Mouse (Mus musculus): ENCODE results near the gene Dus1l.
A peak's percentile ranks its signal among the peaks of the same experiment; 100 is the strongest.
"Not testable (repeated sequence)": the region's sequence is repeated elsewhere in the genome, so short reads cannot be mapped to it uniquely, and the experiment has no call there.

The Dus1l gene

DNA sequence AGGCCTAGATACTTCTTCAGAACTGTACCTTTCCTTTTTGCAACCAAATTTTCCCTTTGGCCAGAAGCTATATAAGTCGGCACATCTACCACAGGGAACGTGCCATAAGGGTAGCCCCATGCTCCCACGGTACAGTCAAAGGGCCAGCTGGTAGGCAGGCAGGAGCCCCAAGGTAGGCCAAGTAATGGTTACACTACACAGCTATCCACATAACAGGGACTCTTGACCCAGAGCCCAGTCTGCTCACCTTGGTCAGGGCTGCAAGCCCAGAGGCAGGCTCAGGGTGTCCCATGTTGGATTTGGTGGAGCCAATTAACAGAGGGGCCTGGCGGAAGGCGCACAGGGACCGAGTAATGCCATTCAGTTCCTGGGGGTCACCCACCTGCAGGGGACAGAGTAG is 23.4 kb upstream of the Dus1l start:
- DNase-seq (ENCODE audit: low read depth, low spot score), result no peak

DNA sequence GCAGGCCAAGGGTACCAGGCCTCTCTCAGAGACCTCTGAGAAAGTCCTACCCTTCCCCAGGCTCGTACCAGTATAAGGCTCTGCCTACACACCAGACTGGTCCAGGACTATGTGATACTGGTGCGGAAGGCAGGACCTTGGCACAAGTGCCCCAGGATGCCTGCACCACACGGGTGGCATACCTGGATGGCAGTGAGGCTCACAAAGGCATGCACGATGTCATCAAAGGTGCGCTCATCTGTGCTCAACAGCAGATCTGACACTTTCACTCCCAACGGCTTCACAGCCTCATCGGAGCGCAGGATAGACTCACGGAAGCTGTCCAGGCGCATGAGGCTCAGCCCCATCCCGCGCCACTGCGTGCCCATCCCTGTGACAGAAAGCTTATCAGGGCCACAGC is 22.0 kb upstream of the Dus1l start:
- no peak for DNase-seq (ENCODE audit: low read depth, low spot score)

DNA sequence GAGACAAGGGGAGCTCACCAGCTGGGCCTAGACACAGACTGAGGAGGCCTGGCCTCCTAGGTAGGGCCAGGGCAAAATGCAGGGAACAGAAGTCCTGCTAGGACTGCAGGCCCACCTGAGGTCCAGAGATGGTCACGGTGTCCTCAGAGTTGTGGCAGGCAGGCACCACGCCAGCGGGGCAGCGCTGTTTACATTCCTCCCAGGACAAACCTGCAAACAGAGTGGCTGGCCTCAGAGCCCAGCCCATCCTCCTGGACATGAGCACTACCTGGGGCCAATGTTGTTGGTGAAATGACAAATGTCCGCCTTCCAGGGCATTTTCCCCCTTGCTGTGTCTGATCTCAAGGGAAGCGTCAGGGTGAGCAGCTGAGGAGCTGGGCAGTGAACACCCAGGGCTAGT is 21.2 kb upstream of the Dus1l start:
- DNase-seq (ENCODE audit: low read depth, low spot score), result no peak

DNA sequence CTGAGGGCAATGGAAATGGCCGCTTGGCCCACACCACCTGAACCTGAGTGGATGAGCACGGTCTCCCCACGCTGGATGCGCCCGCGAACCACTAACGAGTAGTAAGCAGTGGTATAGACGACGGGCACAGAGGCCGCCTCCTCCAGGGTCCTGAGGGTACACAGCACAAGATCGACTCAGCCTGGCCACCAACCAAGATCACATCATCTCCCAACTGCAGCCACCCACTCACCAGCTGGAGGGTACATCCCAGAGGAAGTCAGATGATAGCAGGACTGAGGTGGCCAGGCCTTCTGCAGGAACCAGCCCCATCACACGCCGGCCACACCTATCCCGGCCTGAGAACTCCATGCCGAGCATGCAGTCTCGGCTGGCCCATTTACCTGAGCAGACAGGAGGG is 15.9 kb upstream of the Dus1l start:
- no peak for DNase-seq (ENCODE audit: low read depth, low spot score)

DNA sequence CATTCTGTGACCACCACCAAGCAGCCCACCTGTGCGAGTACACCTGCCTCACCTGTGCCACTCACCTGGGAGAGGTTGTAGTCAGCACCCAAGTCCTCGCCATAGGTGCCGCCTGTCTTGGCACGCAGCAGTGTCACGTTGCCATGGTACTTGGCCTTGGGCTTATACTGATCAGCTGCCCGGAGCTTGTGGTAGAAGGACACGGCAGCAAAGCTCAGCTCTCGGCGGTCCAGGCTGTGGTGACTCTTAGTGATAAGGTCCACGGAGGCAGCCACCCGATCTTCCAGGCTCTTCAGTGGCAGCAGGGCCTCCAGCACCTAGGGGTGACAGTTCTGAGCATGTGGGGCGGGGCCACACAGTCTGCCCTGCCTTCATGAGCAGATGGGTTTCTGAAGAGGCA is 11.8 kb upstream of the Dus1l start:
- no peak for DNase-seq (ENCODE audit: low read depth, low spot score)

DNA sequence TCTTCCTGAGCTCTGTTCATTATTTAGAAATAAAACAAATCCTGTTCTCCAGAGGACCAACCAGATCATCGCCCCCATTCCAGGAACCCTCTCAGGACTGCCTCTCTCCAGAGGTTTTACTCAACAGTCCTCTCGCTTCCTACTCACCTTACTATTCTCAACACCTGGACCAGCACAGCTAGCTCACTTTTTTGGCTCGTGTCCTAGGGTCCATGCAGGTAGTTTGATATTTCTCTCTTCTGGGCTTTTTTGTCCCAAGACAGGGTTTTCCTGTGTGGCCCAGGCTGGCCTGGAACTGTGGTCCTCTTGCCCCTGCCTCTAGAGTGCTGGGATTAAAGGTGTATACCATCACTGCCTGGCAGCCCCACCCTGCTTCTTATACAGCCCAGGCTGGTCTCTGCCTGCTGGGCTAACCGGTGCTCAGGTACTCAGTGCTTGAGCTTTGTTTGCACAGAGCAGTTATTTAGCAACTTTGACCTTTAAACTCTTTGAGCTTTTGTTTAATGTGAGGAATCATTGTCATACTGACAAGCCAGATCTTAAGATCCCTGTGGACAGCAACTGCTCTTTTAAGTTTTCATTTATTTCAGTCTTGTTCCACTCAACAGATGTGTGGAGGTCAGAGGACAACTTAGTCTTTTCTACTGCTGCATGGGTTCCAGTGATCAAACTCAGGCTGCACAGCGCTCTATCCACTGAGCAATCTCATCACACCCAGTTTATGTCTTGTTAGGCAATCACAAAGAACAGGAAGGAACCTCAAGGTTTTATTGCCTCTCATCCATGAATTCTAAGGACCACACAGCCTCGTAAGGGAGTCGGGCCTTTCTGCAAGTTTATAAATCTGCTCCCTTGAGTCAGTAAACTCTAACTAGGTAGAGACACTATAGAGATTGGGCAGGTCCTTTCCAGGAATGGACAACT is 9.4 kb upstream of the Dus1l start:
- DNase-seq (ENCODE audit: low read depth, low spot score), result no peak

DNA sequence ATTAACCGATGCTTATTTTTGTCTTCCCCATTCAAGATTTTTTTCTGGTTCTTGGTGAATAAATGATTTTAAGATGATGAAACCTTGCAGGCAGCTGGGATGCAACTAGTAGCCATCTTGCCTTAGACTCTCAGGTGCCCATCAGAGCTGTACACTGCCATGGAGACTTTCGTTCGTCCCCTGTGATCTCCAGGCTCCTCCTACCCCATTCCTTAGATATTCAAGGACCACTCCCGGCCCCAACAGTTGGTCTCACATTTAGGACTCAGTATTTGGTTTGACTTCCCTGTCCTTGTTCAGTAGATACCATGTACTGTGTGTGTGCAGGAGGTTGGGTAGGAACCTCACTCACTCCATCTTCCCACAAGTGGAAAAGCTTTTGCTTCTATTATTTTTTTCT is 8.6 kb upstream of the Dus1l start:
- no peak for DNase-seq (ENCODE audit: low read depth, low spot score)

DNA sequence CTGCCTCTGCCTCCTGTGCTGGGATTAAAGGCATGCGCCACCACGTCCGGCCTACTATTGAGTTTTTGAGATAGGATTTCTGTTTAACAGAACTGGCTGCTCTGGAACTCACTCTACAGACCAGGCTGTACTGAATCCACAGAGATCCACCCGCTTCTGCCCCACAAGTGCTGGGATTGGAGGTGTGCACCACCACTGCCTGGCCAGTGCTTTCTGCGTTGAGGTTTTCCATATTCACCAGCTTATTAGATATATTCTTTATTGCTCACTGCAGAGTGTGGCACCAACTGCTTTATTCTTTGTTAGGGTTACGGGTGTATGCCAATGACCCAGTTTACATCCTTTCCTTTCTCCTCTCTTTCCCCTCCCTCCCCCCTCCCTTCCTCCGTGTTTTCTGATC is 8.1 kb upstream of the Dus1l start:
- no peak for DNase-seq (ENCODE audit: low read depth, low spot score)

DNA sequence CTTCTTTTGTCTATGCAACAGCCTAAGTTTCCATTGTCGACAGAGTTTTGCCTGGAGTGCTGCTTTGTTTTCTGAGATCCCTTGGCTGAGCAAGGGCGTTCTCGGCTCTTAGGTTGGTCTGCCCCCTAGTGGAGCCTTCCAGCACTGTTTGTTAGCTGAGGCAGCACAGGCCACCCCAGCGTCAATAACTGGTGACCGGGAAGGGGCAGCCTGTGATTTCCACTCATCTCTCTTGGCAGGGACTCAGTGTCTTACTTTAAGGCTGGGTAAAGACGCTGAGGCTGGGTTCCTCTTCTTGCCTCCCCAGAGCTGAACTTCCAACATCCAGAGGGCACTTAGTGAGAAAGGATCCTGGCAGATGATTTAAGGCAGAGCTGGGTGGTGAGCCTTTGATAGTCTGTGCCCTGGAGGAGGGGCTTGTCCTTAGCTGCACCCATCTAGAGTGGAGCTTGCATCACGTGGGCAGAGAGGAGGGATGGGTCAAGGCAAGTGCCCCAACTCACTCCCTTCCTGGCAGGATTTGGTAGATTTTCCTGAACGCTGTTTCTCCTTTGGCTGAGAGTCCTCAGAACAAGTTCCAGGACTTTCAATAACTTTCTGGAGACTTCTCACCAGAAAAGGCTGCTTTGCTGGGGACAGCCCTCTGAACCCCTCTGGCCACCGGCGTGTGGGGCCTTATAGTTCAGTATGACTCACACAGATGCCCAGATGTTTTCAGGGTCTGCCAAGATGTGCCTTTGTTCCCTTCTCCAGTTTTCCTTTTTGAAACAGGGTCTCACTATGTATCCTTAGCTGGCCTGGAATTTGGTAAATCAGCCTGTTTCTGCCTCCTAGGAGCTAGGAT is 4.1 kb upstream of the Dus1l start:
- DNase-seq (ENCODE audit: low read depth, low spot score), result no peak

DNA sequence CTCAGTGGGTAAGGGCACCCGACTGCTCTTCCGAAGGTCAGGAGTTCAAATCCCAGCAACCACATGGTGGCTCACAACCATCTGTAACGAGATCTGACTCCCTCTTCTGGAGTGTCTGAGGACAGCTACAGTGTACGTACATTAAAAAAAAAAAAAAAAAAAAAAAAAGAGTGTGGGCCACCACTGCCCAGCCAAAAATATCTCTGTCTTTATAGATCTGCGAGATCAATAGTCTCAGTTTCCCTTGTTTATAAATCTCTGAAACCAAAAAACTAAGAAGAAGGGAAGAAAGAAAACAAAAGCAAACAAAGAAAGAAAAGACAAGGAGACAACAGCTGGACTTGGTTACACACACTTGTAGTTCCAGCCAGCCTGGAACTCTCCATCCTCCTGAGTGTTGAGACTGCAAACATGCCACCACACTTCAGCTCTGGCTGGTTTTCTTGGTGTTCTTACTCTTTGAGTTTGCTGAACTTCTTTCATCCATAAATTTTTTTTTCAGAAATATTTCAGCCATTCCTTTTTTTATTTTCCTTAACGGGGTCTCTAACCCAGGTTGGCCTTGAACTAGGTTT is 3.2 kb upstream of the Dus1l start:
- no peak for DNase-seq (ENCODE audit: low read depth, low spot score)

DNA sequence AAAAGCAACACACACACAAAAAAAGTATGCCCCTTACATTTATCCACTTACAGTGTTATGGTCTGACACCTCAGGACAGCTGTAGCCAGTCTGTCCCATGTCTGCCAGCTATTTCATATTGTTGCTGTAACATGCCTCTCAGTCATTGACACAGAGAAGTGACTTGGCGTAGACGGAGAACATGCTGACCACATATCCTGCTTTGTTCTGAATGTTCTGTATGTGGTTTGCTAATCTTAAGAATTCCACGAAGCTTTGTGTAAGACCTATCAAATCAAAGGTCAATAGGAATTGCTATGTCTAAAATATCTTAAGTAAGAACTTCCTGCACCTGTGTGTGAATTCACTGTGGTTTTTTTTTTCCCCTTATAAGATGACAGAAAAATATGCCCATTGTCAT is 2.0 kb upstream of the Dus1l start:
- no peak for DNase-seq (ENCODE audit: low read depth, low spot score)

DNA sequence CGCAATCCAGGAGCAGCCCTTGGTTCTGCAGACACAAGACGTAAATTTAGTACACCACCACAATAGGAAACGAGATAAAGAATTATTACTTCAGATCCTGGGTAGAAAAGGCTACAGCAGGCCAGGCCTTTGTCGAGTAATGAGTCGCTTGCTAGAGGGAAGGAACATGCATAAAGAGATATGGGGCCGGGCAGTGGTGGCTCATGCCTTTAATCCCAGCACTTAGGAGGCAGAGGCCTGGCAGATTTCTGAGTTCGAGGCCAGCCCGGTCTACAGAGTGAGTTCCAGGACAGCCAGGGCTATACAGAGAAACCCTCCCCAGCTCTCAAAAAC is 377 bp upstream of the Dus1l start:
- no peak for DNase-seq (ENCODE audit: low read depth, low spot score)

DNA sequence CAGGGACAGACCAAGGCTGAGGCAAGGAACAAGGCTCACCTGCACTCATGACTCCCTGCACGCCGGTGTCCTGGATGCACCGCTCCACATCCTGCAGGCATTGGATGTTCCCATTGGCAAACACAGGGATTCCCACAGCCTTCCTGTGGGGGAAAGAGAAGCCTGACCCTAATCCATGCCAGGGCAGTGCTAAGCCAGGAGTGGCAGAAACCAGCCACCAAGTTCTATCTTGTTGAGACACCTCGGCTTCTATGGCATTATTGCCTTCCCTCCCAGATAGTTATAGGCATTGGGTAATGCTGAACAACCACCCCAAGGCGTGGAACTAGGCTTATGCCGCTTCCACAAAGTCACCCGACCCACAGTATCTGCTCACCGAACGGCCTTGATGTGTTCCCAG is 3.6 kb downstream of the Dus1l start:
- no peak for DNase-seq (ENCODE audit: low read depth, low spot score)

DNA sequence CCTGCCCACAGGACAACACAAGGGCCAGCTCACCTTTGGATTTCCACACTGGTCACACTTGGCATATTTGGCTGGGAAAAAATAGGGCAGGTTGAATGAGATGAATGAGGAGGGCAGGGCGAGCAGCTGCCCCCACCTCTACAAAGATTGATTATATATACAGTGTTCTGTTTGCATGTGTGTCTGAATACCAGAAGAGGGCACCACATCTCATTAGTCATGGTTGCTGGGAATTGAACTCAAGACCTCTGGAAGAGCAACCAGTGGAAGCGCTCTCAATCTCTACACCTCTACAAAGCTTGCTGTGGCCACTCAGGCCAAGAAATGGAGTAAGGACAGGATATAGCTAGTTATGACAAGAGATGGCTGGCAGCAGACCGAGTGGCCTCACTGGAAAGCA is 6.4 kb downstream of the Dus1l start:
- no peak for DNase-seq (ENCODE audit: low read depth, low spot score)

DNA sequence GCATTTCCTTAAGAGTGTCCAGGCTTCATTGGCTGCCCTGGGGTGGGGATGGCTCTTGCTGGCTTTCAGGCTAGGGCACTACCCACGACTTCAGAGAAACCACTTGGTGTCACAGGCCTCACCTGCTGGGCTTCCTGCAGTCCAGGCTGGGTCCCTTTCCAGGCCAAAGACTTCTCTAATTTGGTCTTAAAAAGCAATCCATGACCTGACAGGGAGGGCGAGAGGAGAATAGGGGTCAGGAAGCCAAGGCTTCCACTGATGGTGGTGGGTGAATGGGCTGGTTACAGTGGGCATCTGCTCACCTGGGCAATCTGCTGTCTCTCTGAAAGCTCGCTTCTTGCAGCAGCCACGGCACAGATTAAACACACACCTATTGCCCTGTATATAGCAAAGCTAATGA is 6.8 kb downstream of the Dus1l start:
- DNase-seq (ENCODE audit: low read depth, low spot score), result no peak

DNA sequence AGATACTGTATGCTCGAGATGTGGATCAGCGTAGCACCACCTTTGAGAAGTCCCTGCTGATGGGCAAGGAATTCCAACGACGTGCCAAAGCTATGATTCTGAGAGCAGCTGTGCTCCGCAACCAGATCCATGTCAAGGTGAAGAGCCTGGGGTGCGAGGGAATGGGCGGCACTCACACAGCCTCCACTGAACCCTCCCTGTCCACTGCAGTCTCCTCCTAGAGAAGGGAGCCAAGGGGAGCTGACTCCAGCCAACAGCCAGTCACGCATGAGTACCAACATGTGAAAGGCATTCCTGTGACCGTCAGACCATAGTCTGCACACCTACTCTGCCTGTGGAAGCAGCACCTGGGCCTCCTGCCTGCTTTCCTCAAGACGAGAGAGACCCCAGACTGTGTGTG is 7.7 kb downstream of the Dus1l start:
- DNase-seq (ENCODE audit: low read depth, low spot score), result not testable (repeated sequence)

DNA sequence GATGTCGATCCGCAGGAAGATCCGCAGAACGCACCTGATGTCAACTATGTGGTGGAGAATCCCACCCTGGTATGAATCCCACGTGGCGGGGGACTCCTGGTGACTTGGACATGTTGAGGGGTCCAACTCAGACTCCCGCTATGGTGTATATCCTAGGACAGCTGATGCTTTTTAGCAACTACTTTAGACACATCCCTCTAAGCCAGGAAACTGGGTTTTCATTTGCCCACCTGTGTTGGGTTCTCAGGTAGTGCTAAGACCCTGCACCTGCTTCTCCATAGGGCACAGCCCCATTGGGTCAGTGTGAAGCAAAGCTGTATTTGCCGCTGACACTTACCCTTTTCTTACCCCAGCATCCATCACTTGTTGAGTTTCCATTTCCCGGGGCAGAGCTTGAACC is 11.1 kb downstream of the Dus1l start:
- no peak for DNase-seq (ENCODE audit: low read depth, low spot score)

DNA sequence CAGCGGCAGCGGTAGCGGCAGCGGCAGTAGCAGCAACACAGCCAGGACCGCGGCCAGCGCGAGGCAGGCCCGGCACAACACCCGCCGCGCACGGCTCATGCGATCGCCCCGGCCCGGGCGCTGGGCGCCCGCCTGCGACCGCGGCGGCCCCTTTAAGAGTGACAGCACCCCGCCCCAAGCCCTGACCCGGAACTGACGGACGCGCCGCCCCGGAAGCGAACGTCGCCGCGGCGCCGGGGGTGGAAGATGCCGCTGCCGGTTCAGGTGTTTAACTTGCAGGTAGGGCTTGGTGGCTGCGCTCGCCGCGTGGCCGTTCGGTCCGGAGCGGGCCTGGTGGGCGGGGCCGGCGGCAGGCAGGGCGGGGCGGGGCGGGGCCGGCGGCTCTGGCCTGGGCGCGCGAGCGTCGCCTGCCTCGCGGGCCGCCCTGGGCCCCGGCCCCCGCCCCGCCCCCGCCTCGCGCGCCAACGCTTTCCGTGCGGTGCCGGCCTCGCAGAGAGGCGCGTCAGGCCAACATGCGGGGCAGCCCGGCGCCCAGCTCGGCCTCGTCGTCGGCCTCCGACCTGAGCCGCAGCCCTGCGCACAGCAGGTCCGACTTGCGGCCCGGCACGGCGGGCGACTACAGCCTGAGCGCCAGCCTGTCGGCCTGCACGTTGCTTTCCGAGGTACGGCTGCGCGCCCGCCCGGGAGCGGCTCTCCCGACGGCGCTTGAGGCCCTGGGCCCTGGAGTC is 12.0 kb downstream of the Dus1l start, which contains the start of the genes Rfng and Gps1:
Gene Rfng (minus strand): TSS at position 144 of the 728 bp plus-strand sequence.
Gene Gps1 (plus strand): TSS at position 209 of the 728 bp plus-strand sequence.
- peak; percentile 55 for DNase-seq (ENCODE audit: low read depth, low spot score)

DNA sequence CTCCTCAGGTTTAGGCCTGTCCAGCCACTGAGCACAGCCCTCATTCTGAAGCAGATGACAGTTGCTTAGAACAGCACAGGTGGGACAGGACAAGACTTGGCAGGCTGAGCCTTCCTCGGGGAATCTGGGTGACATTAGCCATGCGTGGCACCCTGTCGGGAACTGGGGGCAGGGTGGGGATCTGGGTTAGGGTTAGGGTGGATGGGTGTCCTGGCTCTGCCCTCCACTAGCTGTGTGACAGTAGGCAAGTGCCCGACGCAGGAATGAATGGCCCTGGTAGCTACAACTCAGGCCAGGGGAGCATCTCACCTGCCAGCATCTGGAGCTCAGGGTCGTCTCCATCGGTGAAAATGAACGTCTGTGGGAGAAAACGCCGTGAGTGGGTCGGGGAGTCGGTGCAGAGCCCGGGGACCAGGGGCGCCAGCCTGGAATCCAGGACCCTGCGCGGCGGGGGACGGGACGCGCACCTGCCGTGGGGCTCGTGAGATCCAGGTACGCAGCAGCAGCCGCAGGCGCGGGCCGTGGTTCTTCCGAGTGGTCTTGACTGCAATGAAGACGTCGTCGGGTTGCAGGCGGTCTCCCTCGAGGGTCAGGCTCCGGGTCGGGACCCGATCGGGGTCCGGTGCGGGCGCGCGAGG is 12.7 kb downstream of the Dus1l start:
- DNase-seq (ENCODE audit: low read depth, low spot score), result no peak

DNA sequence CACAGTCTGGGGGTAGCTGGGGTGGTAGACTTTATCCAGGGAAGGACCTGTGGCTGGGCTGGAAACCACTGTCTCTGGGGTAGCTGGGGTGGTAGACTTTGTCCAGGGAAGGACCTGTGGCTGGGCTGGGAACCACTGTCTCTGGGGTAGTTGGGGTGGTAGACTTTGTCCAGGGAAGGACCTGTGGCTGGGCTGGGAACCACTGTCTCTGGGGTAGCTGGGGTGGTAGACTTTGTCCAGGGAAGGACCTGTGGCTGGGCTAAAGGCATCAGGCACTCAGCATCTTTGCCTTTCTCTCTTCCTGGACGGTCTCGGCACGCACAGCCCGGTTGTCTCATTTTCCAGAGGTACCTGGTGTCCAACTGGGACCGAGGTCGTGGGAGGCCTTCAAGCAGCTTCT is 14.8 kb downstream of the Dus1l start:
- DNase-seq (ENCODE audit: low read depth, low spot score), result not testable (repeated sequence)

DNA sequence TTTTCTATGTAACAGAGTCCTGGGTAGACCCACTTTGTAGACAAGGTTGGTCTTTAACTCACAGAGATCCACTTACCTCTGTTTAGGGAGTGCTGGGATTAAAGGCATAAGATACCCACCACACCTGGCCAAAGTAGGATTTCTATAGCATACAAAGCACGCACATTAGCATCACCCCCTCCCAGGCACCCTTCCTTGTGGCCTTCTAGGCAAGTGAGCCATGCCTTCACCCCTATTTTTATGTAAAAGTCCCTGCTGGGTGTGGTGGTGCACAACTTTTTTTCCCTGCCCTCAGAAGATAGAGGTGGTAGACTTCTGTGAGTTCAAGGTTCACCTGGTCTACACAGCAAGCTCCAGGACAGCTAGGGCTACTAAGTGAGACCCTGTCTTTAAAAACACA is 16.3 kb downstream of the Dus1l start:
- DNase-seq (ENCODE audit: low read depth, low spot score), result no peak
